Mouse (Mus musculus): ENCODE measurements around the gene Pknox2. TPM values are rescaled to one million over a fixed set of nuclear protein-coding genes. Genes with fewer than 3 reads are reported as not detected.

The Pknox2 gene
- total RNA-seq, 1 experiment, result 1.8 TPM

- Histone ChIP-seq H3K4me3 (ENCODE audit: insufficient read depth in 1 of 2, low read depth in 1 of 2, low read length in 2 of 2, poor library complexity in 1 of 2, severe bottlenecking in 1 of 2) (no peak overlapping the region), H3K4me1 (ENCODE audit: control insufficient read depth in 2 of 2, insufficient read depth in 2 of 2, low read length in 2 of 2, poor library complexity in 1 of 2) (peaks cover 5 to 16% of the 10 kb centered on the region in 2 experiments), H3K27ac (ENCODE audit: insufficient read depth, low read depth, low read length, poor library complexity, severe bottlenecking) (no peak overlapping the region), H3K9ac (ENCODE audit: insufficient read depth, low read depth, low read length, poor library complexity, severe bottlenecking) (no peak overlapping the region), H3K9me3 (ENCODE audit: control insufficient read depth, insufficient read depth, low read depth, low read length) (no peaks in the 10 kb centered on the region), H3K36me3 (ENCODE audit: control insufficient read depth, insufficient read depth, low read length, poor library complexity, severe bottlenecking) (no peaks in the 10 kb centered on the region)
- no peak for DNase-seq (ENCODE audit: low read depth, low spot score)
- in situ Hi-C loops (cut with MboI; ENCODE audit: low sequenced_read_pairs in 2 of 2, unreplicated experiment in 2 of 2), result no loop called here
- TF ChIP-seq HCFC1 (IDR thresholded peaks at IDR 0.05; ENCODE audit: borderline replicate concordance, insufficient read depth, low read length) (no peak), ZC3H11A (IDR thresholded peaks at IDR 0.05; ENCODE audit: borderline replicate concordance, low read depth, low read length) (no peak), ZNF384 (IDR thresholded peaks at IDR 0.05; ENCODE audit: low read depth, low read length) (no peak), MAFK (IDR thresholded peaks at IDR 0.05; ENCODE audit: insufficient read depth, low read depth, low read length) (no peak), CHD2 (IDR thresholded peaks at IDR 0.05; ENCODE audit: low read depth, low read length) (no peak)
Observed at GRCm38 (mm10) chr9:37093086-37093485, 54.1 kb downstream of the Pknox2 start.

DNA sequence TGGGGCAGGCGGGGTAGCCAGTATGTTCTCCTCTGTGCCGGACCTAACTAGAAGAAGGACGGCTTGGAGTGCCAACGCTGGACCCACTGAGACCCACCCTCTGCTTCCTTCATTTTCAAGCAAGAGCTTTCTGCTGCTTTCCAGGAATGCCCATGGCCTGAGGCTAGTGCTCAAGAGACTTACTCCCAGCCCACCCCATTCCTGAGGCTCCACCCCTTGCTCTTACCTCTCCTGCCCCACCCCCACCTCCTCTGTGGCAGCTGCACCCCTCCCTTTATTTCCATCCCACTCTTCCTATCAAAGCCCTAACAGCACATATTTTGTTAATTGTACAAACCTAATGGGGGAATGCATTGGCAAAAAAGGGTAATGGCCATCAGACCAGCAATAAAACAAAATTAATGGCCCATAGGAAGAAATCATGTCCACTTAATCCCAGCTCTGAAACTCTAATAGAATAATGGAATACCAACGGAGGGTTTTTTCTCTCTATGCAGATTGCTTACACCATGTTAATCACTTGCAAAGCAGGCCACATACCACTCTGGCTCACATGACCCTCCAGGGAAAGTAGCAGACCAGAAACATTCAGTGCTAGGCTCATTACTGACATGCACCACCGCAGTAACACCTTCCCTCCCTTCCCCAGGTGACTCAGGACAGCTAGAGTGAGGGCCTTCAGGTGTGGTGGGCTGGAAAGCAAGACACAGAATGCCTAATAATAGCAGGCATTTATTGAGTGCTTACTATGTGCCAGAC, 57.1 kb downstream of the Pknox2 start:
- TF ChIP-seq CHD2 (IDR thresholded peaks at IDR 0.05; ENCODE audit: low read depth, low read length), result no peak
- TF ChIP-seq ZC3H11A (IDR thresholded peaks at IDR 0.05; ENCODE audit: borderline replicate concordance, low read depth, low read length), result no peak
- no peak for TF ChIP-seq ZNF384 (IDR thresholded peaks at IDR 0.05; ENCODE audit: low read depth, low read length)
- Histone ChIP-seq H3K9ac (ENCODE audit: insufficient read depth, low read depth, low read length, poor library complexity, severe bottlenecking) (no peak overlapping the region), H3K4me3 (ENCODE audit: insufficient read depth in 1 of 2, low read depth in 1 of 2, low read length in 2 of 2, poor library complexity in 1 of 2, severe bottlenecking in 1 of 2) (no peak overlapping the region), H3K36me3 (ENCODE audit: control insufficient read depth, insufficient read depth, low read length, poor library complexity, severe bottlenecking) (no peaks in the 10 kb centered on the region), H3K27ac (ENCODE audit: insufficient read depth, low read depth, low read length, poor library complexity, severe bottlenecking) (no peak overlapping the region), H3K9me3 (ENCODE audit: control insufficient read depth, insufficient read depth, low read depth, low read length) (no peaks in the 10 kb centered on the region), H3K4me1 (ENCODE audit: control insufficient read depth in 2 of 2, insufficient read depth in 2 of 2, low read length in 2 of 2, poor library complexity in 1 of 2) (peaks cover 5 to 16% of the 10 kb centered on the region in 2 experiments)
- in situ Hi-C loops (cut with MboI; ENCODE audit: low sequenced_read_pairs in 2 of 2, unreplicated experiment in 2 of 2), result no loop called here
- DNase-seq (ENCODE audit: low read depth, low spot score), result peak; percentile 83

GRCm38 (mm10) chr9:37085370-37085769, 61.8 kb downstream of the Pknox2 start:
- Histone ChIP-seq H3K9ac (ENCODE audit: insufficient read depth, low read depth, low read length, poor library complexity, severe bottlenecking) (no peak overlapping the region), H3K4me1 (ENCODE audit: control insufficient read depth in 2 of 2, insufficient read depth in 2 of 2, low read length in 2 of 2, poor library complexity in 1 of 2) (peaks cover 2 to 11% of the 10 kb centered on the region in 2 experiments; a peak in 3 of 4 replicates), H3K4me3 (ENCODE audit: insufficient read depth in 1 of 2, low read depth in 1 of 2, low read length in 2 of 2, poor library complexity in 1 of 2, severe bottlenecking in 1 of 2) (no peak overlapping the region), H3K36me3 (ENCODE audit: control insufficient read depth, insufficient read depth, low read length, poor library complexity, severe bottlenecking) (no peaks in the 10 kb centered on the region), H3K27ac (ENCODE audit: insufficient read depth, low read depth, low read length, poor library complexity, severe bottlenecking) (no peak overlapping the region), H3K9me3 (ENCODE audit: control insufficient read depth, insufficient read depth, low read depth, low read length) (no peaks in the 10 kb centered on the region)
- in situ Hi-C loops (cut with MboI; ENCODE audit: low sequenced_read_pairs in 2 of 2, unreplicated experiment in 2 of 2), result no loop called here
- TF ChIP-seq ZNF384 (IDR thresholded peaks at IDR 0.05; ENCODE audit: low read depth, low read length) (no peak), HCFC1 (IDR thresholded peaks at IDR 0.05; ENCODE audit: borderline replicate concordance, insufficient read depth, low read length) (no peak), CHD2 (IDR thresholded peaks at IDR 0.05; ENCODE audit: low read depth, low read length) (no peak), MAFK (IDR thresholded peaks at IDR 0.05; ENCODE audit: insufficient read depth, low read depth, low read length) (no peak)
- DNase-seq (ENCODE audit: low read depth, low spot score), result no peak

DNA sequence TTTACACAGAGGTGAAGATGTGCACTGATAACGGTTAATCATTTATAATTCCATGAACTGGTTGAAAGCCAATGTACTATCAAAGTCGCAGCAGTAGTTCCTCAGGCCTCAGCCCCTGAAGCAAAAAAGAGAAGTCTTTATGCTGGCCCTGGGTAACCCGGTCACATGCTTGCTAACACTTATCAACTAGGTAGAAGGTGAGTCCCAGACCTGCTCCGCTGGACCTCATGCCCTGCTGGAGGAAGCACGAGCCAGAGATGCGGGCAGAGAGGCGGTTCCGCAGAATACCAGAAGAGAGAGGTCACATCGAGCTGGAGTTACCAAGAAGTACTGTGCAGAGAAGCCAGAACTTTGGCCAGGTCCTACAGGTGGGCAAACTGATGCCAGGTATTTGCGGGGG, 65.0 kb downstream of the Pknox2 start:
- Histone ChIP-seq H3K4me1 (ENCODE audit: control insufficient read depth in 2 of 2, insufficient read depth in 2 of 2, low read length in 2 of 2, poor library complexity in 1 of 2) (no peaks in the 10 kb centered on the region), H3K36me3 (ENCODE audit: control insufficient read depth, insufficient read depth, low read length, poor library complexity, severe bottlenecking) (no peaks in the 10 kb centered on the region), H3K27ac (ENCODE audit: insufficient read depth, low read depth, low read length, poor library complexity, severe bottlenecking) (no peak overlapping the region), H3K9me3 (ENCODE audit: control insufficient read depth, insufficient read depth, low read depth, low read length) (no peaks in the 10 kb centered on the region), H3K4me3 (ENCODE audit: insufficient read depth in 1 of 2, low read depth in 1 of 2, low read length in 2 of 2, poor library complexity in 1 of 2, severe bottlenecking in 1 of 2) (no peak overlapping the region), H3K9ac (ENCODE audit: insufficient read depth, low read depth, low read length, poor library complexity, severe bottlenecking) (no peak overlapping the region)
- no peak for TF ChIP-seq HCFC1 (IDR thresholded peaks at IDR 0.05; ENCODE audit: borderline replicate concordance, insufficient read depth, low read length)
- TF ChIP-seq CHD2 (IDR thresholded peaks at IDR 0.05; ENCODE audit: low read depth, low read length), result no peak
- no peak for TF ChIP-seq ZNF384 (IDR thresholded peaks at IDR 0.05; ENCODE audit: low read depth, low read length)
- DNase-seq (ENCODE audit: low read depth, low spot score), result no peak
- in situ Hi-C loops (cut with MboI; ENCODE audit: low sequenced_read_pairs in 2 of 2, unreplicated experiment in 2 of 2), result no loop called here

DNA sequence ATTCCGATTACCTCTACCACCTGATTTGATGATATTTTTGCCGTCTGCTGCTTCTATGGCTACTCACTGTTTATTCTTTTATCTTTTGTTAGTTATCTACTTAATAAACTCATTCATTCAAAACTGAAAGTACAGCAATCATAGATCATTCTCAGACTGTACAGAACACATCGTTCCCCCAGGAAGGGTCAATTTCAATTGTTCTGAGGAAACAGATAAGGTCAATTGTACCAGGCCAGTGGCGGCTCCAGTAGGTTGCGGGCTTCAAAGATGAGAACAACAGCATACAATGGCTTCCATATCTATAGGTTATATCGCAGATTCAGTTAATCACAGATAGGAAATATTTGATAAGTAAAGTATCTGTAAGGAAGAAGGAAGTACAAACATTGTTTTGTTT, 66.9 kb downstream of the Pknox2 start:
- Histone ChIP-seq H3K36me3 (ENCODE audit: control insufficient read depth, insufficient read depth, low read length, poor library complexity, severe bottlenecking) (no peaks in the 10 kb centered on the region), H3K4me3 (ENCODE audit: insufficient read depth in 1 of 2, low read depth in 1 of 2, low read length in 2 of 2, poor library complexity in 1 of 2, severe bottlenecking in 1 of 2) (no peak overlapping the region), H3K9me3 (ENCODE audit: control insufficient read depth, insufficient read depth, low read depth, low read length) (no peaks in the 10 kb centered on the region), H3K9ac (ENCODE audit: insufficient read depth, low read depth, low read length, poor library complexity, severe bottlenecking) (no peak overlapping the region), H3K4me1 (ENCODE audit: control insufficient read depth in 2 of 2, insufficient read depth in 2 of 2, low read length in 2 of 2, poor library complexity in 1 of 2) (peaks cover 0 to 3% of the 10 kb centered on the region in 2 experiments; a peak in 1 of 4 replicates), H3K27ac (ENCODE audit: insufficient read depth, low read depth, low read length, poor library complexity, severe bottlenecking) (no peak overlapping the region)
- TF ChIP-seq CHD2 (IDR thresholded peaks at IDR 0.05; ENCODE audit: low read depth, low read length) (no peak), MAFK (IDR thresholded peaks at IDR 0.05; ENCODE audit: insufficient read depth, low read depth, low read length) (no peak), ZC3H11A (IDR thresholded peaks at IDR 0.05; ENCODE audit: borderline replicate concordance, low read depth, low read length) (no peak), HCFC1 (IDR thresholded peaks at IDR 0.05; ENCODE audit: borderline replicate concordance, insufficient read depth, low read length) (no peak), ZNF384 (IDR thresholded peaks at IDR 0.05; ENCODE audit: low read depth, low read length) (no peak)
- no peak for DNase-seq (ENCODE audit: low read depth, low spot score)
- in situ Hi-C loops (cut with MboI; ENCODE audit: low sequenced_read_pairs in 2 of 2, unreplicated experiment in 2 of 2), result no loop called here

Data from ES-E14 (cell line).